Mouse (Mus musculus): ENCODE data around the gene Mapk11. TPM values are rescaled to one million over a fixed set of nuclear protein-coding genes. Genes with fewer than 3 reads are reported as not detected.

Gene Mapk11
- total RNA-seq, 2 experiments from 2014 or later = 0.17 TPM; not detected in 1

DNA sequence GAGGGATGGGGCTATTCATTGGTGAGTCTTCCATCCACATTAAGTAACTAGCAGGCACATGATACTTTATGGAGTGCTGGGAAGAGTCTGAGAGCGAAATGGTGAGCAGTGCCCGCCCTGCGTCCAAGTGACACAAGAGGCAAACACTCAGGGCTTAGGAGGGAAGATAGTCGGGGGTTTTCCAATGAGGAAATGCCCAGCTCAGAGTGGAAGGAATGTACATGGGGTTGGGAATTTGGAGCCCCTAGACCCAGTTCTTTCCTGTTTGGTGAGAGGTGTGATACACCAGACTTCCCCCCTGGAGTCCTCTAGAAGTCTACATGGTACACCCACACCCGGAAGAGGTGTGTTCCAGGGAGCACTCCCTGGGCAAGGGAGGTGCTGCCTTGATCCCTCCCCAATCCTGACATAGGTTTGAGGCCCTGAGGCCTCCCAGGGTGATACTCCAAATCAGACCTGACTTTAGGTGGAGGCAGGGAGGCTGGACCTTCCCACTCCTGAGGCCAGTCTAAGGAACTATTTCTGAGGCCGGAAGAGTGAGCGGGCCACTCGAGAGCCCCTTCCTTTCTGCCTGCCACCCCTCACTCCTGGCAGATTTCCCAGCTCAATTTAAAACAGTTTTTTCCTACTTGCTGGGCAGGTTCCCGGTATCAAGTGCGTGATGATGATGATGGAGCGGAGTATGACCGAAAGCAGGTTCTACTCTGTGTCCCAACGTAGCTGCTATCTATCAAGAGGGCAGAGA, 26.2 kb upstream of the Mapk11 start:
- ATAC-seq (replicated peaks; ENCODE audit: low FRiP score, poor library complexity, severe bottlenecking) = no peak

DNA sequence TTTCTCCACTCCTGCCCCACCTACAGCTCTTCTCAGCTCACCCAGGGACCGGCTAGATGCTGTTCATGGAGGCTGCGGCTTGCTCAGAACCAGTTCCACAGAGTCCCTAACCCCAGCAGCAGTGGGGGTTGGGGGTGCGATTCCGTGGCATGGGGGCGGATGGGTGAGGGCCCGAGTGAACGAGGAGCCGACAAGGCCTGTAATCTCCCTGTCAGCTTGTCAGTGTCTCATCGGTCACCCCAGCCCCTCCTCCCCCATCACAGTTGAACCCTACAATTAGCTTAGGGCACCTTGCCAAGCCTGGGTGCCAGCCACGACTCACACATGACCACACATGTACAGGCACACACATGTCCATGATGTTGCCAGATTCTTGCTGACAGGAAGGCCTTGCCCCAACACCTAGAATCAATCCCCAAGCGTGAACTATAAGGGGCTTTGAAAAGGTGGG, 25.5 kb upstream of the Mapk11 start:
- no peak for ATAC-seq (replicated peaks; ENCODE audit: low FRiP score, poor library complexity, severe bottlenecking)

DNA sequence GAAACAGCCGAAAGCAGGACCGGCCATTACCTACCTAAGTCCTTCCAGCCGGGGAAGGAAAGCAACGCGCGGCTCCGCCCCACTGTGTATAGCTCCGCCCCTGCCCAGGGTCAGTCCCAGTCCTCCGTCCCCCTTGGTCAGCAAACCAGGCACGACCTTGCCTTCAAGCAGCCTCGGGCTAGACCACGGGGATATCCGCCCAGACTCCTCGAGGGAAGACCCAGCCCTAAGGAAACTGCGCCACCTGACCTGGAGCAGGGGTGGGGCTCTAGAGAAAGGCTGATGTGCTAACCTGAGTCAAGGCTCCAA, 24.4 kb upstream of the Mapk11 start:
- ATAC-seq (replicated peaks; ENCODE audit: low FRiP score, poor library complexity, severe bottlenecking) = no peak

DNA sequence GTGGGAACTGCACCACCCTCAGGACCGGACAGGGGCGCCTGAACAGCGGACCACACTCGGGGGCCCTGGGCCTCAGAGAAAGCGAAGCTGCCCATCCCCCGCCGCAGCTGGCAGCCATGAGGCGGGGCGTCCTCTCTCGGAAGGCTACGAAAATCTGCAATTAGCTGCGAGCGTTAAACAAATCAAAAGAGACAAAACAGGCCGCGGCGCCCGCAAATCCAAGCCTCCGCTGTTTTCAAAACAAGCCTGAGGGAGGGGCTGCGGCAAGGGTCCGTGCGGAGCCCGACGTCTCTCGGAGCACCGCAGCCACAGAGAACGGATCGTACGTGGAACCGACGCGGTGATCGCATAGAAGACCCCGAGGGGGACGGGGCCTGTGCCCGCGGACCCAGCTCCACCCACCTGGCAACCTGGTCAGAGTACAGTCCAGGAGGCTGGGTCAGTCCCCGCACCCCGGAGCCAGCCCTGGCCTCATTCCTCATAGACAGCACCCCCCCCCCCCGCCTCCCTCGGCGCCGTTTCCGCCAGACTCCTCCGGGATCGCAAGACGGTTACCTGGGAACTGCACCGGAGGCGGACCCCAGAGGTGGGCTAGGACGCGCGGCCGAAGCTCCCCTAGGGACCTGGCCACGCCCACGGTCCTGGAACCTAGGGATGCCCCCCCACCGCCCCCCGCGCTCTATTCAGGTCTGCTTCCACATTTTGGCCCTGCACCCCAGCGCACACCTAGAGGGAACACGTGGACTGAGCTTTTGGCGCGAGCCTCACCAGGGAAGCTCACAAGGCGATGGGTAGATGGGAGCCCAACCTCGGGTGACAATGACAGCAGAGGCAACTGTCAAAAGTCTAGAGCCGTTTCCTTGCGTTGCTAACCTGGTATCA, 23.8 kb upstream of the Mapk11 start:
- ATAC-seq (replicated peaks; ENCODE audit: low FRiP score, poor library complexity, severe bottlenecking) = no peak

DNA sequence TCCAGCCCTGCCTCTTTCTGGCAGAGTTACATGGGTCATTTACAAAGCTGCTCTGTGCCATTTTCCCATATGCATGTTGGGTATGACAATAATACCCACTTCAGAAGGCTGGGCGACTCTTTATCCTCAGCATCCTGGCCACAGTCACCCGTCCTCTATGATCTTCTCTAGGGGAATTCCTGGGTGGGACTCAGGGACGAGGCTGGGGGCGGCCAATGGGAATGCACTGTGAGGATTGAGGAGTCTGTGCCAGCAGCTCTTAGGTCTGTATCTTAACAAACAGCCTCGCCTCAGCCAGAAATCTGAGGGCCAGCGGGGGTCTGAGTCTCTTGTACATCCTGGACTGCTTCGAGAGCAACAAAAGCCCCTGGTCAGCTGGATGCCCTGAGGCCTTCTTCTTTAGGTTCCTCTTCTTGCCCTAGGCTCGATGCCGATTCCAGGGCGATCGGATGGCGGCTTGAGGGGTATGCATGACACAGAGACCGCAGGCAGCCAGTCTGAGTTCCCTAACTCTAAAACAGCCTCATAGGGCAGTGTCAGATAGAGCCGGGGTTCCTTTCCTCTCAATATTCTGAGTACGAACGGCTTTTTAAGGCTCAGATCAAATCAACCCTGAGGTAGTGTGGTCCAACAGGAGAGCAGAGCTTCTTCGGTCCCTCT, 23.0 kb upstream of the Mapk11 start:
- ATAC-seq (replicated peaks; ENCODE audit: low FRiP score, poor library complexity, severe bottlenecking) = no peak

DNA sequence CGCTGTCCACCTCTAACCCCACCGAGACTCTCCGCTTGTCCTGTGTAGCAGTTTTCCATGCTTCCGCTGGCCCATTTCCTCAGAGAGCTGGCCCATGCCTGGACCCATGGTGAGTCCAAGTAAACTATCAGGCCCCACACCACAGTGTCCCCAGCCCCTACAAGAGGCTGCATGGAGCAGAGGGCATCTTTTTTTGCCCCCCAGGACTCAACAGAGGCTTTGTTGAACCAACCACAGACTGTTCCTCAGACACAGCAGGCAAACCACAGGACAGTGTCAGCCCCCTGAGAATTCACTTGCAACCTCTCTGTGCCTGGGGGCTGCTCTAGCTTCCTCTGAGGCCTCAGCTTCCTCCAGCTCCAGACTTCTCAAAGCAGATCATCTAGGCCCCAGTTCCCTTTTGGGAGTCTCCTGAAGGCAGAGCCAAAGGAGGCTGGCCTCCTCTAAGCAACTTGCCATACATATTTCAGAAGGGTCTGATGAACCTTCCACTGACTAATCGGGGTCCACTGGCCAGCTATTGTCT, 22.2 kb upstream of the Mapk11 start:
- ATAC-seq (replicated peaks; ENCODE audit: low FRiP score, poor library complexity, severe bottlenecking) = no peak

DNA sequence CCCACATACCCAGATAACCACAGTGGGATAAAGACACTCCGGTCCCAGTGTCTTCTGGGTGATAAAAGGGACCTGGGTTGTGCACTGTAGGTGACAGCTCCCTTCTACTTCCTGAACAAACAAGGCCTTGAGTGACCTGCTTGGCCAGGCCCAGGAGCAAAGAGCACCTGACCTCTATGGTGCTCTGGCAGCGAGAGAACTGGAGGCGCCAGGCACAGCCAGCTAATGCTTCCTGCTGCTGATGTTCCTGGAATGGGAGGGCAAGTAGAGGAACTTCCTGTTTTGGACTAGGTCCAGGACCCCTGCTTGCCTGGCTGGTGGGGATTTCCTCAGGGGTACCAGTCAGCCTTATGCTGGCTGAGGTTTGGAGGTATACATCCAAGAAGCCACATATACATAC, 20.7 kb upstream of the Mapk11 start:
- no peak for ATAC-seq (replicated peaks; ENCODE audit: low FRiP score, poor library complexity, severe bottlenecking)

DNA sequence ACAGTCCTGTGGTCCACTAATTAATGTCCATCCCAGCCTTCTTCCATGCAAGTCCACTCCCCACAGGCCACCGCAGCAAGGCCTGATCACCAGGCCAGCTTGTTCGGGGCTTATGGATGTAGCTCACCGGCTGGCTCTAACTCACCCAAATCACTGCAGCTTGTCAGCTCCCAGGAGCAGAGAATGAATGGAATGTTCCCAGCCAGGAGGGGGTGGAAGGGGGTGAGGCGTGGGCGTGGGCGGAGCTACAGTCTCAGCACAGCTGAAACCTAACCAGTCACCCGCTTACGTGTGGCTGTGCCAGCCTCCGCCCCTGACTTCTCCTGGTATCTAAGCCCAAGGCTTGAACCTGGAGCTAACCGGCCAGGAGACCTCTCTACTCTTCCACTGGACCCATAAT, 20.0 kb upstream of the Mapk11 start:
- no peak for ATAC-seq (replicated peaks; ENCODE audit: low FRiP score, poor library complexity, severe bottlenecking)

DNA sequence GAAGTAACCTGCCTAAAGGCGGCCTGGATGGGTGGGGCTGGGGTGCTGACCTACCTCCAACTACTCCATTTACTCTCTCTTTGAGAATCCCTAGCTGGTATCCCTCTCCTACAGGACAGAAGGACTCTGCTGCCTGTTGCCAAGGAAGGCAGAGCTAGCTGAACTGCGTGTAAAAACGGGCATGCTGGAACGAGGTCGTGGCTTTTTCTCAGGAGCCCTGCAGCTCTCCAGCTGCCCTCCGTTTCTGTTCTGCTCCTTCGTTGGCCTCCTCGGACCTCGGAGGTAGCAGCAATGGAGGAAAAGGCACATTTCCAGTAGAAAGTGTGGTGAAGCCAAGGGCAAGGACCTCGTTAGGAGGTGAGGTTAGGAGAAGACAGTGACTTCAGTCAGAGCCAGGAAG, 19.5 kb upstream of the Mapk11 start:
- ATAC-seq (replicated peaks; ENCODE audit: low FRiP score, poor library complexity, severe bottlenecking) = no peak

DNA sequence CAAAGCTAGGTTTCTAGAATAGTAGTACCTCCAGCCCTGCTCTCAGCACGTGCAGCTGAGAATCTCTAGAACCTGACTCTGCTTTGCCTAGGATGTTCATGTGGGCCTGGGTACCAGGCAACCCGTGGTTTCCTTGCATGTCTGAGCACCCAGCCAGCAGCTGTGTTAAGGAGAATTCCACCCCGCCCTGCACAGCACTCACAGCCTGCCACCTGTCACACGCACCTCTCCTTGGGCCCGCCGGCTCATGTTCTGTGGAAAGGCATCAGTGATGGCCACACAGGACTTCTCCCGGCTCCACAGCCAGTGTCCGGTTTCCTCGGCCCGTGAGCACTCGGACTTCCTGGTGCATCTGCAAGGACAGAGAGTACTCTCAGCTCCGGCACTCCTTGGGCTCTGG, 16.1 kb upstream of the Mapk11 start:
- no peak for ATAC-seq (replicated peaks; ENCODE audit: low FRiP score, poor library complexity, severe bottlenecking)

DNA sequence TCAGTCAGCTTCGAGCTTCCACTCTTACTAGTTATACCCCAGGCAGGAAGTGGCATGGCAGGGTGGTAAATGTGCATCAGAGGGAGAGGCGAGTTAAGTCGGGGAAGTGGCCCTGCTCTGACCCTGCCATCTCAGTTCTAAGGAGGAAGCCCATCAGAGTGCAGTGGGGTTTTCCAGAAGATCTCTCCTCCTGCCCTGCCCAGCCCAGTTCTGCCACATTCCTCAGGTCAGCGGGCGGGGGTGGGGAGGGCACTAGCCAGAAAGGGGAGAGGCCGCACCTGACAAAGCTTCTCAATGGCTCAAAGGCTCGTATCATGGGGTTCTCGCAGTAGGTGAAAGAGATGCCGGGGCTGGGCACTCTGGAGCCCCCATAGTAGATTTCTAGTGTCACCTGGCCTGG, 12.0 kb upstream of the Mapk11 start:
- no peak for ATAC-seq (replicated peaks; ENCODE audit: low FRiP score, poor library complexity, severe bottlenecking)

DNA sequence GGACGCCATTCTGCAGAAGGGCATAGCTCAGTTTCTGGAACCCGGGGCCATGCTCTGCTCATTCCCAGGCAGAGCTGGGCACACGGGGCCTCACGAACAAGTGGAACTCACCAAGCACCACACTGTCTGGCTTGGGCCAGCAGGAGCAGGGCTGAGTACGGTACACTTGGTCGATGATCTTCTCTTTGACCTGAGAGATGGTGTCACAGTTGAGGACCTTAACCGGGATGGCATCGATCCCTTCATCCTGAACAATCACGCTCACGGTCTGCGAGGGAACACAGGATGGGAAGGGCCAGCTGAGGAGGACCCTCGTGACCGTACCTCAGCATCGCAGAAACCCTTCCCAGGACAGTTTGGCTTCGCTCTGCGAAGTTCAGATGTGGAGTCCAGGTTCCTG, 9.1 kb upstream of the Mapk11 start:
- no peak for ATAC-seq (replicated peaks; ENCODE audit: low FRiP score, poor library complexity, severe bottlenecking)

DNA sequence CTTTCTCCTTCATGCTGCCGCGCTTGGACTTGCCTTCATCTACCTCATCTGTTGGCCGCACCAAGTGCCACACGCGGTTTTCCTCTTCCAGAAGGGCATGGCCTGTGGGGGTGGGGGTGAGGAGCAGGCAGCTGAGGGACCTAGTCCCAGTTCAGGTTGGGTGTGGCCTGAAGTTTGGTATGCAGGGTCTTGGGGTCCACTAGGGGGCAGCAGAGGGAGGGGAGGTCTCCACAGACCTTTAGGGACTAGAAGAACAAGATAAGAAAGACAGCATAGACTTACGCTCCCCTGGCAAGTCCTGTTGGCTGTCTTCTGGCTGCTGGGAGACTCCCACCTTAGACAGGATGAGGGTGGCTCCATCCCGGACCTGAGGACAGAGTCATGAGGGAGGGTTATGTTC, 8.5 kb upstream of the Mapk11 start:
- ATAC-seq (replicated peaks; ENCODE audit: low FRiP score, poor library complexity, severe bottlenecking) = peak; percentile 39

DNA sequence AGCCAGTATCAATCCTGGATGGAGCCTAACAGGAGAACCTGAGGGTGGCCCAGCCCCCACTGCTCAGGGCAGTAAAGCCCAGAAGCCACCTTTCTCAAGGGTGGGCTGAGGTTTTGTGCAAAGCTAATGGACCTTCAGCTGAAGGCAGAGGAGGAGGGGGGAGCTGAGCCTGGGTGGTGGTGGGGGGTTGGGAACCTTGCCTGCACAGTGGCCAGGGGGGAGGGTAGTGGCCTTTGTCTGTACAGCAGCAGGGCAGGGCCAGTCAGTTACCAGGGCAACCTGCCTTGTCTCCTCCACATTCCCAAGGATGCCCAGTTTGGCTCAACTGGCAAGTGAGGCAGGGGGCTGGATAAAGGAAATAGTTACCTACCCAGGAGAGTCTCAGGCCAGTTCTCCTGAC, 2.9 kb upstream of the Mapk11 start:
- ATAC-seq (replicated peaks; ENCODE audit: low FRiP score, poor library complexity, severe bottlenecking) = no peak

DNA sequence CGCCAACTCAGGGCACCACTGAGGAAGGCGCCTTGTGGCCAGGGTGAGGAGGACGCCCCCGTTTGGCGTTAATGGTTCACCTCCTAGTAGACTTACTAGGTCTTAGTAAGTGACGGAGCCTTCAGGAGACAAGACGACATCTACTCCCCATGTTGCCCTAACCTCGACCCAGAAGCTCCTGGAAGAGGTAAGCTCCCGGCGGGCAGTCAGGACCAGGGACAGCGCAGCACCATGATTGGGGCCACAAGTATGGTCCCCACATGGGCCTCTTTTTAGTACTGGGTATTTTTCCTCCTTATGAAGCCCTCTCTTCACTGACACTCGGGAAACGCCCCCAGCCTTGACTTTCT, 588 bp upstream of the Mapk11 start:
- ATAC-seq (replicated peaks; ENCODE audit: low FRiP score, poor library complexity, severe bottlenecking) = no peak

DNA sequence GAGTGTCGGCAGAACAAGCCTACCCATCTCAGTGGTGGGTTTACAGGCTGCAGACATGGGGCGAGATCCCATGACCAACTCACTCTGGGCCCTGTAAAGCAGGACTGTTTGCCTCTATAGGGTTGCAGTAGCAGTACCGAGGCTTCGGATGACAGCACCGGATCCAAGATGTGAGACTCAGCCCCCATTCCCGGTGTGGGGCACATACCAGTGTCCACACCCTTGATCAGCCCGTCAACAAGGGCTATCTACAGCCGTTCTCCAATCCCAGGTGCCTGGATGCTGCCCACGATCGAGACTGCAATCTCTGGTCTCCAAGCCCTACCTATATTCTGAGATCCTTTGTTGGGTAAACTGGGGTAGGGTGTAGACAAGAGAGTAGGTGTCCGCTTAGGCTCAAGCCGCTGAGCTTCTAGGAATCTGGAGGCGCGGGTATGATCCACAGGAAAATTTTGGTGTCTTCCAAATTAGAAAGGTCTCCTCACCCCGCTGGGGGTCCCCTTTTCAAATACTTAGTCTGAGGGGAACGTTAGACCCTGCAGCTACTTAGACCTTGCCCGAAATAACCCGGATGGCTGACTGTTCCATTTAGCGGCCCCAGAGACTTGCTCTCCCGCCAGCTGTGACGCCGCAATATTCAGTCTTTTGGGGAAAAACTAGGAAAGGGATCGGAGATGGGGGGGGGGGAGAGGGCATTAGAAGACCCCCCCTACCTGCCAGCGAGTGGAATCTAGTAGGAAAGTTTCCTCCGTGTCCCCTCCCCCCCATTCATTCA, 745 bp downstream of the Mapk11 start:
- ATAC-seq (replicated peaks; ENCODE audit: low FRiP score, poor library complexity, severe bottlenecking) = no peak

DNA sequence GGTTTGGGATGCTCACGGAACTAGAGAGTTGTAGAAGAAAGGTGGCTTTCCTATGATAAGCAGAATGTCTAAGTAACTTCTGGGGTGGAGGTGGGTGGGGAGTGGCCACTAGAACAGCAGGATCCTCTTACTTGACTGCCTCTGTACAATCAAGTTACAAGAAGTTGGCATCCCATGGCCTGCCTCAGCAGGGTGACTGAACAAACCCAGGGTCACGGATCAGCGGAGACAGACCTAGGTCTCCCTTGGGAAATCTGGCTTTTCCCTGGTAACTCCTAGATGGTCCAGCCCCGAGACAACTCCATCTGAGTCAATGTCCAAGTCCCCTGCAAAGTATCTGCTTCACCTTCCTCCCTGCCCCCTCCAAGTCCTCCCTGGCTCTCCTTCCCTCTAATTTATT, 1.5 kb downstream of the Mapk11 start:
- ATAC-seq (replicated peaks; ENCODE audit: low FRiP score, poor library complexity, severe bottlenecking) = no peak

DNA sequence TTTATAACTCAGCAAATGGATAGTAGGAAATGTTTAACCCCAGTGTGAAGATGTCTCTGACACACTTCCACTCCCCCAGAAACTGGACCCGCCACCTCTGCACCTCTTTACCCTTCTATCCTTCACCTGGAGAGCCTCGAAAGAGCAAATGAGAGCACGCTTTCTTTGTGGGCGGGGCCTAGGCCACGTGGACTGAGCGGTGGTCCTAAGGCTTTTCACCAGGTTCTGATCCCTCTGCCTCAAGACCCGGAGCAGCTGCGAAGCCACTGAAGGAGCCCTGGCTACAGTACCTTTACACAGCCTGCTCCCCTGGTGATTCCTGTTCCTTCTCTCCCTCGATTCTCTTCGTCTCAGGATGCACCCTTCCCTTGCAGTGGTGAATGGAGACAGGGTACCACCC, 2.0 kb downstream of the Mapk11 start:
- ATAC-seq (replicated peaks; ENCODE audit: low FRiP score, poor library complexity, severe bottlenecking) = no peak

DNA sequence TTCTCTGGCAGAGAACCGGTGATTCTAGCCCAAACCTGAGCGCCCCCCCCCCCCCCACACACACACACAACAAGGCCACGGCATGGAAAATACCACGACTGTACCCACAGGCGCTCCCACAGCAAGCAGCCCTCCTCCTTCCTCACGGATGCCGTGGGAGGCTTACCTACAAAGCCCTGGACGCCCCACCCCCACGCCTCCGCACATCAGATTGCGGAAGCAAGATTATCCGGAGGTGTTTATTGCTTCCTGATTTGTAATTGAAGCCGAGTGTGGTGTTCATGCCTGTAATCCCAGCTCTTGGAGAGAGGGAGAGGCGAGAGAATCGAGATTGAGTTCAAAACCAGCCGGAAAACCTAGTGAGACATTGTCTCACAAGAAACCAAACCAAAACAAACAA, 2.4 kb downstream of the Mapk11 start:
- no peak for ATAC-seq (replicated peaks; ENCODE audit: low FRiP score, poor library complexity, severe bottlenecking)

DNA sequence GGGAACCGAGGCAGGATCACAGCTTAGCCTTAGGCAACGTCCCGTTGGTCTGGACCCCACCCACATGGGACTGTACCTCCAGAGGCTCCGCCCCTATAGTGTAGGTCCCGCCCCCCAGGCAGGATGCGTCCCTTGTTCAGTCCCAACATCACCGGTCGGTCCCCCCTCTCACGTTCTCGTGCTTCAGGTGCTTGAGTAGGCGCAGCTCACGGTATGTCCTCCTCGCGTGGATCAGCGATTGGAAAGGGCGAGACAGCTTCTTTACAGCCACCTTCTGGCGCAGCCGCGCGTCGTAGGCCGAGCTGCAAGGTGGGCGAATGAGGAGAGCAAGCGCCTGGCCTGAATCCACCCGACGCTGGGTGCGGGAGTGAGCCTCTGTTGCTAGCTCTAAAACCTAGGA, 2.9 kb downstream of the Mapk11 start:
- ATAC-seq (replicated peaks; ENCODE audit: low FRiP score, poor library complexity, severe bottlenecking) = peak; percentile 46; the same call in 1 of the 2 replicates
